Mouse (Mus musculus): Measurements from ENCODE around the gene Odf2. TPM values are rescaled to one million over a fixed set of nuclear protein-coding genes. Genes with fewer than 3 reads are reported as not detected.

Odf2 gene
- polyA plus RNA-seq, 1 experiment from 2014 or later = 80.5 TPM

DNA sequence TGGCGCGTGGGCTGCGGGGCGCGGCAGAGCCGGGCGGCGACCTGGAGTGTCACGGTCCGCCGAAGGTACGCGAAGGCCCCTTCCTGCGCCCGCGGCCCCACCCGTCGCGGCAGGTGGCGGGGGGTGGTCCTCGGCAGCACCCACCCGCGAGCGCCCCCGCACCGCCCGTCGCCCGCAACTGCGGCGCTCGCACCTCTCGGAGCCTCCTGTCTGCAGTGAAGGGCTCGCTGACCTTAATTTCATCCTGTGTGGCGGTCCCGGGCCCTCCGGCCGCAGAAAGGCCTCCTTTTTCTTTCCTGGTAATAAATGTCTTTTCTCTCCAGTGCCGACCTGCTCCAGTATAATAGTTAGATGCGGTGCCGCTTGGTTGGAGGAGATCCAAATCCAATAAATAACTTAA, 76.9 kb downstream of the Odf2 start:
- H3K36me3 ChIP-seq (ENCODE audit: control insufficient read depth, insufficient read depth, low read length) = no peaks in the 10 kb centered on the region
- H3K4me3 ChIP-seq (ENCODE audit: low read depth, low read length) = peak overlapping the region; percentile 98
- 0% methylated on average over 40 of the region's 41 CpGs for WGBS
- ATAC-seq (ENCODE audit: insufficient number of reproducible peaks, low FRiP score, low TSS enrichment, low read depth) = no peak
- peak overlapping the region; percentile 91 for H3K9ac ChIP-seq (ENCODE audit: low read length)
- DNase-seq (ENCODE audit: low spot score) = peak; percentile 67
- H3K27ac ChIP-seq (replicated peaks; ENCODE audit: low read depth, low read length) = peak overlapping the region; percentile 73
- no peaks in the 10 kb centered on the region for H3K9me3 ChIP-seq (ENCODE audit: control insufficient read depth, low read length)
- peaks cover 4% of the 10 kb centered on the region; the same call in 1 of the 2 replicates for H3K4me1 ChIP-seq (ENCODE audit: control insufficient read depth, insufficient read depth, low read length)
- H3K4me2 ChIP-seq (ENCODE audit: low read depth, severe bottlenecking) = peak overlapping the region; percentile 54
- H3K27me3 ChIP-seq (ENCODE audit: control insufficient read depth, insufficient read depth, low read length) = no peaks in the 10 kb centered on the region

DNA sequence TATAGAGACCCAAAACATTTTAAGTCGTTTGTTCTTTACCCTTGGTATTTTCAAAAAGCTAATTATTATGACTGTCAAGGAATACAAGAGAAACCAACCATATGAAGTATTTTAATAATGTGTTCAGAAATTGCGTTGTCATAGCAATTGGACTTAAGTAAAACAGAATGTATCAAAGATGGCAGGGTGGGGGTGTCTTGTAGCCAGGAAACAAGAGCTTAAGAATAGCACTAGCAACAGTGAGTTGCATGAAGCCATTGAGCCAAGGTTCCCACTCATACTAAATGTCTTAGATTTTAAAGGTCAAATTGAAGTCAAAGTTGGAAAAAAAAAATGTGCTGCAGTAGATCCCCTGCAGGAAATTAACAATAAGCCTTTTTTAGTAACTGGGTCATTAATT, 77.8 kb downstream of the Odf2 start:
- H3K27me3 ChIP-seq (ENCODE audit: control insufficient read depth, insufficient read depth, low read length) = no peaks in the 10 kb centered on the region
- peaks cover 4% of the 10 kb centered on the region; the same call in 1 of the 2 replicates for H3K4me1 ChIP-seq (ENCODE audit: control insufficient read depth, insufficient read depth, low read length)
- ATAC-seq (ENCODE audit: insufficient number of reproducible peaks, low FRiP score, low TSS enrichment, low read depth) = no peak
- no peak overlapping the region for H3K27ac ChIP-seq (replicated peaks; ENCODE audit: low read depth, low read length)
- H3K4me2 ChIP-seq (ENCODE audit: low read depth, severe bottlenecking) = peak overlapping the region; percentile 54
- 81% methylated on average over 2 of the region's 2 CpGs for WGBS
- no peak for DNase-seq (ENCODE audit: low spot score)
- no peaks in the 10 kb centered on the region for H3K9me3 ChIP-seq (ENCODE audit: control insufficient read depth, low read length)
- no peak overlapping the region for H3K9ac ChIP-seq (ENCODE audit: low read length)
- no peaks in the 10 kb centered on the region for H3K36me3 ChIP-seq (ENCODE audit: control insufficient read depth, insufficient read depth, low read length)
- peak overlapping the region; percentile 98; the same call in 1 of the 2 replicates for H3K4me3 ChIP-seq (ENCODE audit: low read depth, low read length)

DNA sequence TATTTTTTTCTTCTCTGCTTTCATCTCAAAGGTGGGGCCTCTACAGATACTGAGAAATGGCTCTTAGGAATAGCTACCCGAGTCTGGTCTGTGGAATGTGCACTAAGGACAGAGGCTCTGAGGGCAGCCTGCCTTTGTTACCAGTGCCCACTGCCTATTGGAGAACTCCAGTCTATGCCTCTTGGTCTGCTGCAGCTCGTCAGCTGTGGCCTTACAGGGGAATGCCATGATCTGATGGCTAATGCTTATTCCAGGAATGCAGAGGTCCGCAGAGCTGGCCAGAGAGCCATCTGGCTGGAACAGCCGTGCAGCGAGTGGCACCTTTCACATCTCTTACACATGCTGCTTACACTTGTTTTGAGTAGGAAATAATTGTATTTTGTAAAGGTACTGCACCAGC, 78.7 kb downstream of the Odf2 start:
- Histone ChIP-seq H3K4me1 (ENCODE audit: control insufficient read depth, insufficient read depth, low read length) (peaks cover 4% of the 10 kb centered on the region; the same call in 1 of the 2 replicates), H3K27ac (replicated peaks; ENCODE audit: low read depth, low read length) (no peak overlapping the region), H3K36me3 (ENCODE audit: control insufficient read depth, insufficient read depth, low read length) (no peaks in the 10 kb centered on the region), H3K9ac (ENCODE audit: low read length) (no peak overlapping the region), H3K9me3 (ENCODE audit: control insufficient read depth, low read length) (no peaks in the 10 kb centered on the region), H3K4me2 (ENCODE audit: low read depth, severe bottlenecking) (no peak overlapping the region), H3K4me3 (ENCODE audit: low read depth, low read length) (no peak overlapping the region), H3K27me3 (ENCODE audit: control insufficient read depth, insufficient read depth, low read length) (no peaks in the 10 kb centered on the region)
- DNase-seq (ENCODE audit: low spot score) (peak; percentile 22), ATAC-seq (ENCODE audit: insufficient number of reproducible peaks, low FRiP score, low TSS enrichment, low read depth) (no peak)
- 70% methylated on average over 5 of the region's 5 CpGs for WGBS

DNA sequence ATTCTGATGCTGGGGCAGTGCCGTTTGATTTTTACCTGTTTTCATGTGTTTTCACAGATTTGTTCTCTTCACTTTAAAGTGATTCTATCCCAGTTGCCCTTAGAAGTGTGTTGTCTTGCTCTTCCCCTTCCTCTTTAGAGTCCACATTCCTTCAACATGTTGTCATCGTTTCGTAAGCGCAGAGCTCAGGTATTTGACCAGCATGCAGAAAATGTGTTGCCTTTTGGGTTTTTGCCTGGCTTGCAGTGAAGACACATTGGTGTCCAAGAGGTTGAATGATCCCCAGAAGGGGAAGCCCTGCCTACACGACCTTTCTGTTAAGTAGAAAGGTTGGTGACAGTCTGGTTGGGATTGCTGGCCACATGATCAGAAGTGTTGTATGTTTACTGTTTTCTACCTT, 79.6 kb downstream of the Odf2 start:
- Histone ChIP-seq H3K9me3 (ENCODE audit: control insufficient read depth, low read length) (no peaks in the 10 kb centered on the region), H3K27ac (replicated peaks; ENCODE audit: low read depth, low read length) (no peak overlapping the region), H3K36me3 (ENCODE audit: control insufficient read depth, insufficient read depth, low read length) (no peaks in the 10 kb centered on the region), H3K4me2 (ENCODE audit: low read depth, severe bottlenecking) (no peak overlapping the region), H3K9ac (ENCODE audit: low read length) (no peak overlapping the region), H3K4me3 (ENCODE audit: low read depth, low read length) (no peak overlapping the region), H3K4me1 (ENCODE audit: control insufficient read depth, insufficient read depth, low read length) (peaks cover 4% of the 10 kb centered on the region; the same call in 1 of the 2 replicates), H3K27me3 (ENCODE audit: control insufficient read depth, insufficient read depth, low read length) (no peaks in the 10 kb centered on the region)
- ATAC-seq (ENCODE audit: insufficient number of reproducible peaks, low FRiP score, low TSS enrichment, low read depth) = no peak
- no peak for DNase-seq (ENCODE audit: low spot score)
- 84% methylated on average over 5 of the region's 5 CpGs for WGBS

DNA sequence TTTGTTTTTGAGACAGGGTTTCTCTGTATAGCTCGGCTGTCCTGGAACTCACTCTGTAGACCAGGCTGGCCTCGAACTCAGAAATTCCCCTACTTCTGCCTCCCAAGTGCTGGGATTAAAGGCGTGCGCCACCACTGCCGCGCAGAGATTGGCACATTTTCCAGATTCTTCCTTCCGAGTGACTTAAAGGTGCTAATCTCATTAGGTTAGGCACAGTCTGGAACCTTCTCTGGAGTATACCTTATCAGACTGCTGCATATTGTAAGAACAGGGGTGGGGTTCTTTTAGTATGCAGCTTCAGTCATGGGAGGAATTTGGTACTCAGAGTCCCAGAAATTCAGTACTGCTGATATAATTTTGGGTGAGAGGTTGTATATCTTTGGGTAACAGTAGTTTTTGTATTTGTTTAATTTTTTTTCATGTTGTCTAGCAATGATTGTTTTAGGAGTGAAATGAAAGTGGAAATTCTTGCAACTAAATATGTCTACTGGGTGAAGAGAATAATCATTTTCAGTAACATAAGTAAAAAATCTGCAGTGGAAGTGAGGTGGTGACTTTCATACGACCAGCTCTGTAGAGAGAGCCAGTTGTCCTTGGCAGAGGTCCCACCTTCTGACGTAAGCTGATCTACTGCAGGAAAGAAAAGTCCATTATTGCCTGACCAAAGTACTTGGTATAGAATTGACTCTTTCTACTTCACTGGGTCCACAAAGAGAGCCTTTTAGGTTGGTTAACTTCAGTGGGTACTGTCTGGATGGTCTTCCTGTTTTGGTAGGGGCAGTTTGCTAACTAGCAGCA, 83.0 kb downstream of the Odf2 start:
- H3K27ac ChIP-seq (replicated peaks; ENCODE audit: low read depth, low read length) = no peak overlapping the region
- H3K4me1 ChIP-seq (ENCODE audit: control insufficient read depth, insufficient read depth, low read length) = peaks cover under 1% of the 10 kb centered on the region; the same call in 1 of the 2 replicates
- H3K9me3 ChIP-seq (ENCODE audit: control insufficient read depth, low read length) = no peaks in the 10 kb centered on the region
- no peak overlapping the region for H3K9ac ChIP-seq (ENCODE audit: low read length)
- no peaks in the 10 kb centered on the region; the same call in 1 of the 2 replicates for H3K36me3 ChIP-seq (ENCODE audit: control insufficient read depth, insufficient read depth, low read length)
- DNase-seq (ENCODE audit: low spot score) (no peak), ATAC-seq (ENCODE audit: insufficient number of reproducible peaks, low FRiP score, low TSS enrichment, low read depth) (no peak)
- 85% methylated on average over 9 of the region's 9 CpGs for WGBS
- no peaks in the 10 kb centered on the region for H3K27me3 ChIP-seq (ENCODE audit: control insufficient read depth, insufficient read depth, low read length)
- no peak overlapping the region for H3K4me2 ChIP-seq (ENCODE audit: low read depth, severe bottlenecking)
- no peak overlapping the region for H3K4me3 ChIP-seq (ENCODE audit: low read depth, low read length)

DNA sequence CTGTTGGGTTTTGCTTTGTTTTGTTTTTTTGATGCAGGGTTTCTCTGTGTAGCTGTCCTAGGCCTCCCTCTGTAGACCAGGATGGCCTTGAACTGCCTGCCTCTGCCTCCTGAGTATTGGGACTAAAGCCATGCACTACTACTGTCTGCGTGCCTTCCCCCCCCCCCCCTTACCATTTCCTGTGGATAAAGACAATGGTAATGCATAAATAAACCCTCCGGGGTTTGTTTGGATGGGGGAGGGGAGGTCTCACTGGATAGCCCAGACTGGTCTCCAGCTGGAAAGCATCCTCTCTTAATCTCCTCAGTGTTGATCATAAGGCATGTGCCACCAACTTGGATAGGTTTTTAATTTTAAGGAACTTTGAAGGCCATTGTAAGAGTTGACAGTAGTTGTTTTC, 84.5 kb downstream of the Odf2 start:
- Histone ChIP-seq H3K27ac (replicated peaks; ENCODE audit: low read depth, low read length) (no peak overlapping the region), H3K4me1 (ENCODE audit: control insufficient read depth, insufficient read depth, low read length) (no peaks in the 10 kb centered on the region), H3K4me2 (ENCODE audit: low read depth, severe bottlenecking) (no peak overlapping the region), H3K4me3 (ENCODE audit: low read depth, low read length) (no peak overlapping the region), H3K9me3 (ENCODE audit: control insufficient read depth, low read length) (no peaks in the 10 kb centered on the region), H3K27me3 (ENCODE audit: control insufficient read depth, insufficient read depth, low read length) (no peaks in the 10 kb centered on the region), H3K36me3 (ENCODE audit: control insufficient read depth, insufficient read depth, low read length) (peaks cover 3% of the 10 kb centered on the region; the same call in 1 of the 2 replicates), H3K9ac (ENCODE audit: low read length) (no peak overlapping the region)
- WGBS = 40% methylated on average over 2 of the region's 2 CpGs
- DNase-seq (ENCODE audit: low spot score) (no peak), ATAC-seq (ENCODE audit: insufficient number of reproducible peaks, low FRiP score, low TSS enrichment, low read depth) (no peak)

DNA sequence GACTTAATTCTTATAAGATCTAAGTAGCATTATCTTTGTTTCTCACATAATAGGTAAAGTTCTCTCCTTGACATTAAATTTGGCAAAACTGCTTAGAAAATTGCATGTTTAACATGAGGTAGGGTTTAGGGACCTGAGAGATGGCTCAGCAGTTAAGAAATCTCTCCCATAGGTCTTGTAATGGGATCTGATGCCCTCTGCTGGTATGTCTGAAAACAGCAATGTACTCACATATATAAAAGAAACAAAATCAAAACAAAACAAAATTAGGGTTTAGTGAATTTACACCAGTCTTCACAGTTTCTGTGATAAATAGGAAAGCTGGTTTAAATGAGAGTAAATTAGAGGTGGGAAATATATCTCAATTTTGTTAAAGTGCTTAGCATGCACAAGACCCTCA, 88.3 kb downstream of the Odf2 start:
- DNase-seq (ENCODE audit: low spot score) (peak; percentile 27), ATAC-seq (ENCODE audit: insufficient number of reproducible peaks, low FRiP score, low TSS enrichment, low read depth) (no peak)
- Histone ChIP-seq H3K27me3 (ENCODE audit: control insufficient read depth, insufficient read depth, low read length) (no peaks in the 10 kb centered on the region), H3K9ac (ENCODE audit: low read length) (no peak overlapping the region), H3K4me1 (ENCODE audit: control insufficient read depth, insufficient read depth, low read length) (no peaks in the 10 kb centered on the region), H3K27ac (replicated peaks; ENCODE audit: low read depth, low read length) (no peak overlapping the region), H3K4me2 (ENCODE audit: low read depth, severe bottlenecking) (no peak overlapping the region), H3K36me3 (ENCODE audit: control insufficient read depth, insufficient read depth, low read length) (peaks cover 13% of the 10 kb centered on the region; the same call in 1 of the 2 replicates), H3K9me3 (ENCODE audit: control insufficient read depth, low read length) (no peaks in the 10 kb centered on the region), H3K4me3 (ENCODE audit: low read depth, low read length) (no peak overlapping the region)

DNA sequence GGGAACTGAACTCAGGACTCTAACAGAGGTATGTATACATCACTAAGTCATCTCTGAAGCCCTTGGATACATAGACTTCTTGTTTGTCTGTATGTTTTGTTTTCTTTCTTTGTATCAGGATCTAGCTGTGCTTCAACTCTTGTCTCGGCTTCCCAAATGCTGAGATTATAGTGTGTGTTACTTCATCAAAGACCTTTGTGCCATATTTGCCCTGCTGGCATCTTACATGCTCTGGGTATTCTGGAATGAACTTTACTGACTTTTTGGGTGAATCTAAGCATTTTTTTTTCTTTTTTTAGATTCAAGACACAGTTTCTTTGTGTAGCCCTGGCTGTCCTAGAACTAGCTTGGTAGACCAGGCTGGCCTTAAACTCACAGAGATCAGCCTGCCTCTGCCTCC, 91.6 kb downstream of the Odf2 start:
- H3K27me3 ChIP-seq (ENCODE audit: control insufficient read depth, insufficient read depth, low read length) = no peaks in the 10 kb centered on the region
- H3K9ac ChIP-seq (ENCODE audit: low read length) = no peak overlapping the region
- DNase-seq (ENCODE audit: low spot score) (no peak), ATAC-seq (ENCODE audit: insufficient number of reproducible peaks, low FRiP score, low TSS enrichment, low read depth) (no peak)
- H3K4me1 ChIP-seq (ENCODE audit: control insufficient read depth, insufficient read depth, low read length) = no peaks in the 10 kb centered on the region
- no peak overlapping the region for H3K4me2 ChIP-seq (ENCODE audit: low read depth, severe bottlenecking)
- H3K27ac ChIP-seq (replicated peaks; ENCODE audit: low read depth, low read length) = no peak overlapping the region
- peaks cover 25% of the 10 kb centered on the region; the same call in 1 of the 2 replicates for H3K36me3 ChIP-seq (ENCODE audit: control insufficient read depth, insufficient read depth, low read length)
- 92% methylated on average over 1 of the region's 1 CpGs for WGBS
- H3K9me3 ChIP-seq (ENCODE audit: control insufficient read depth, low read length) = no peaks in the 10 kb centered on the region
- H3K4me3 ChIP-seq (ENCODE audit: low read depth, low read length) = no peak overlapping the region
